Mouse (Mus musculus) heart, embryonic 15.5 days (tissue): ENCODE results near the gene Apol9b. TPM values are rescaled to one million over a fixed set of nuclear protein-coding genes. Genes with fewer than 3 reads are reported as not detected.
A peak's percentile ranks its signal among the peaks of the same experiment; 100 is the strongest.
"Not testable (repeated sequence)": the region's sequence is repeated elsewhere in the genome, so short reads cannot be mapped to it uniquely, and the experiment has no call there.

Experiments
- ATAC-seq: fragments of 200-750 bp; cut with Nextera tagmentation; replicated peaks from 2 replicates; pipeline ENCODE4 v1.8.0; 2017; ENCODE audit warnings: low read depth, moderate TSS enrichment; ENCODE audit not compliant: insufficient number of reproducible peaks, insufficient read depth, low FRiP score
- H3K27ac ChIP-seq: fragments of 300-500 bp; sonication (generic); 2 replicates; pipeline ENCODE4 v1.5.1; 2015; ENCODE audit warnings: mild to moderate bottlenecking, inconsistent platforms
- H3K27me3 ChIP-seq: fragments of 300-500 bp; sonication (generic); 2 replicates; pipeline ENCODE4 v1.6.1; 2015; ENCODE audit warnings: inconsistent platforms
- H3K36me3 ChIP-seq: fragments of 300-500 bp; sonication (generic); 2 replicates; pipeline ENCODE4 v1.6.1; 2015; ENCODE audit warnings: mild to moderate bottlenecking, inconsistent platforms
- H3K4me1 ChIP-seq: fragments of 300-500 bp; sonication (generic); replicated peaks from 2 replicates; pipeline ENCODE4 v1.6.1; 2015; ENCODE audit warnings: inconsistent platforms
- H3K4me2 ChIP-seq: fragments of 300-500 bp; sonication (generic); 2 replicates; pipeline ENCODE4 v1.6.1; 2015; ENCODE audit warnings: inconsistent platforms, mild to moderate bottlenecking, moderate library complexity
- H3K4me3 ChIP-seq: fragments of 300-500 bp; sonication (generic); 2 replicates; pipeline ENCODE4 v1.5.1; 2015; ENCODE audit warnings: mild to moderate bottlenecking, inconsistent platforms
- H3K9ac ChIP-seq: fragments of 300-500 bp; sonication (generic); 2 replicates; pipeline ENCODE4 v1.6.1; 2015; ENCODE audit warnings: mild to moderate bottlenecking, inconsistent platforms
- H3K9me3 ChIP-seq: fragments of 300-500 bp; sonication (generic); replicated peaks from 2 replicates; pipeline ENCODE4 v1.6.1; 2016; ENCODE audit warnings: inconsistent platforms
- WGBS: fragments of 180-500 bp; shearing (Covaris S2); methylation state at CpG from one replicate; pipeline ENCODE4 v1.1.7; 2015; ENCODE audit warnings: mixed read lengths; 5-methylcytosine and 5-hydroxymethylcytosine counted together
- polyA plus RNA-seq: library from polyadenylated mRNA; unstranded; fragments of >200 nt; fragmentation: Nextera tagmentation; extraction: Ambion mirVana; gene quantifications from 2 replicates; pipeline ENCODE4 v1.2.1, GENCODE M21; 2015

Apol9b gene
- polyA plus RNA-seq, result 0.13 and 0.26 TPM in 2 replicates

GRCm38 (mm10) chr15:77728739-77729138, at the start of gene Apol9b:
Gene Apol9b, plus strand, starts transcription at chr15:77729039.
- not testable (repeated sequence) for H3K36me3 ChIP-seq, H3K27ac ChIP-seq, H3K27me3 ChIP-seq, ATAC-seq, H3K4me2 ChIP-seq, H3K9ac ChIP-seq, H3K4me1 ChIP-seq, H3K4me3 ChIP-seq, H3K9me3 ChIP-seq
- 91% methylated on average over 2 of the region's 4 CpGs for WGBS

GRCm38 (mm10) chr15:77683944-77684343, 44.9 kb upstream of the Apol9b start:
- 10% methylated on average over 11 of the region's 11 CpGs for WGBS
- H3K27ac ChIP-seq, H3K36me3 ChIP-seq, H3K4me3 ChIP-seq, H3K9me3 ChIP-seq, H3K4me2 ChIP-seq, ATAC-seq, H3K4me1 ChIP-seq, H3K27me3 ChIP-seq, H3K9ac ChIP-seq: not testable (repeated sequence)

- H3K27ac ChIP-seq, H3K9me3 ChIP-seq, H3K27me3 ChIP-seq, H3K4me1 ChIP-seq, ATAC-seq, H3K36me3 ChIP-seq: not testable (repeated sequence)
- 10% methylated on average over 20 of the region's 20 CpGs for WGBS
- H3K4me3 ChIP-seq, result peak overlapping the region; percentile 36
- H3K9ac ChIP-seq, result 0 out of 2 replicates have a peak overlapping the region, but pooled peaks have one; percentile 12
- H3K4me2 ChIP-seq, result peak overlapping the region; percentile 60
Observed at GRCm38 (mm10) chr15:77691532-77692311, 37.1 kb upstream of the Apol9b start.

GRCm38 (mm10) chr15:77694687-77695295, 34.0 kb upstream of the Apol9b start:
- not testable (repeated sequence) for H3K9me3 ChIP-seq, H3K36me3 ChIP-seq, H3K4me3 ChIP-seq, ATAC-seq, H3K4me2 ChIP-seq, H3K27ac ChIP-seq, H3K27me3 ChIP-seq, H3K9ac ChIP-seq, H3K4me1 ChIP-seq
- WGBS, result 29% methylated on average over 11 of the region's 15 CpGs

- not testable (repeated sequence) for H3K27me3 ChIP-seq, H3K9ac ChIP-seq, H3K27ac ChIP-seq, H3K9me3 ChIP-seq, H3K4me3 ChIP-seq, H3K36me3 ChIP-seq, H3K4me1 ChIP-seq, H3K4me2 ChIP-seq, ATAC-seq
- 60% methylated on average over 4 of the region's 4 CpGs for WGBS
Observed at GRCm38 (mm10) chr15:77698656-77699055, 30.2 kb upstream of the Apol9b start, which contains the start of gene Apol7e. Gene Apol7e, plus strand, starts transcription at chr15:77698857.

- not testable (repeated sequence) for H3K9ac ChIP-seq, H3K4me1 ChIP-seq, H3K27ac ChIP-seq, H3K9me3 ChIP-seq, H3K27me3 ChIP-seq, H3K4me2 ChIP-seq, H3K4me3 ChIP-seq, H3K36me3 ChIP-seq, ATAC-seq
- 78% methylated on average over 3 of the region's 3 CpGs for WGBS
Observed at GRCm38 (mm10) chr15:77705306-77705705, 23.5 kb upstream of the Apol9b start.

GRCm38 (mm10) chr15:77708936-77709335, 19.9 kb upstream of the Apol9b start:
- not testable (repeated sequence) for H3K4me3 ChIP-seq, H3K9me3 ChIP-seq, H3K36me3 ChIP-seq, H3K9ac ChIP-seq, H3K27ac ChIP-seq, H3K4me2 ChIP-seq, H3K27me3 ChIP-seq, H3K4me1 ChIP-seq
- WGBS, result 67% methylated on average over 1 of the region's 1 CpGs
- ATAC-seq, result peak; percentile 50; the same call in 1 of the 2 replicates

- H3K9ac ChIP-seq, H3K27ac ChIP-seq, H3K36me3 ChIP-seq, H3K27me3 ChIP-seq, H3K4me2 ChIP-seq, H3K9me3 ChIP-seq, H3K4me3 ChIP-seq, ATAC-seq, H3K4me1 ChIP-seq: not testable (repeated sequence)
- 35% methylated on average over 4 of the region's 6 CpGs for WGBS
Observed at GRCm38 (mm10) chr15:77718240-77718639, 10.6 kb upstream of the Apol9b start.

- not testable (repeated sequence) for H3K36me3 ChIP-seq, H3K9ac ChIP-seq, H3K9me3 ChIP-seq, H3K4me2 ChIP-seq, H3K27me3 ChIP-seq, H3K27ac ChIP-seq, H3K4me1 ChIP-seq, H3K4me3 ChIP-seq, ATAC-seq
- no CpG with 5 or more reads among the region's 3 CpGs for WGBS
Observed at GRCm38 (mm10) chr15:77721509-77721908, 7.3 kb upstream of the Apol9b start.

GRCm38 (mm10) chr15:77724208-77724911, 4.5 kb upstream of the Apol9b start:
- H3K4me1 ChIP-seq, H3K27ac ChIP-seq, ATAC-seq, H3K4me2 ChIP-seq, H3K9me3 ChIP-seq, H3K4me3 ChIP-seq, H3K27me3 ChIP-seq, H3K36me3 ChIP-seq, H3K9ac ChIP-seq: not testable (repeated sequence)
- WGBS, result 24% methylated on average over 4 of the region's 10 CpGs

- not testable (repeated sequence) for H3K36me3 ChIP-seq, H3K9me3 ChIP-seq, H3K4me3 ChIP-seq, H3K4me1 ChIP-seq, H3K27me3 ChIP-seq, H3K4me2 ChIP-seq, H3K9ac ChIP-seq
- ATAC-seq, result peak; percentile 83
- H3K27ac ChIP-seq, result peak overlapping the region; percentile 49; the same call in 1 of the 2 replicates
- 26% methylated on average over 6 of the region's 6 CpGs for WGBS
Observed at GRCm38 (mm10) chr15:77725393-77726020, 3.3 kb upstream of the Apol9b start.
